Mouse (Mus musculus): ENCODE data around the gene Sept9. TPM values are rescaled to one million over a fixed set of nuclear protein-coding genes. Genes with fewer than 3 reads are reported as not detected.

Gene Sept9
- total RNA-seq, 2 experiments from 2014 or later = 77.4 to 77.8 TPM

- intact Hi-C loops (cut with DNase I) = loop anchor here (5.0 kb wide), 2 partner anchors 74 to 114 kb away; partner anchors contain the start of gene Gm11733
- DNase-seq (ENCODE audit: extremely low spot score in 1 of 2, low spot score in 2 of 2) = peak; percentile 76 to 80
- peak overlapping the region; percentile 93 for H3K27ac ChIP-seq
- TF ChIP-seq CTCF (IDR thresholded peaks at IDR 0.05) = no peak
- H3K4me3 ChIP-seq = peak overlapping the region; percentile 45
These were observed 208.4 kb downstream of the Sept9 start for GRCm38 (mm10) chr11:117407651-117408441.

GRCm38 (mm10) chr11:117408442-117409031, 209.1 kb downstream of the Sept9 start:
- DNase-seq (ENCODE audit: extremely low spot score in 1 of 2, low spot score in 2 of 2) = peak in 1 of 2 experiments; percentile 24
- intact Hi-C loops (cut with DNase I) = loop anchor here (5.0 kb wide), 2 partner anchors 74 to 114 kb away; partner anchors contain the start of gene Gm11733
- H3K4me3 ChIP-seq = peak overlapping the region; percentile 45; the same call in 1 of the 2 replicates
- no peak for TF ChIP-seq CTCF (IDR thresholded peaks at IDR 0.05)
- H3K27ac ChIP-seq = peak overlapping the region; percentile 93

- TF ChIP-seq CTCF (IDR thresholded peaks at IDR 0.05) = no peak
- DNase-seq (ENCODE audit: extremely low spot score in 1 of 2, low spot score in 2 of 2) = peak; percentile 27 to 40
- no peak overlapping the region for H3K4me3 ChIP-seq
- peak overlapping the region; percentile 93 for H3K27ac ChIP-seq
- intact Hi-C loops (cut with DNase I) = loop anchor here (5.0 kb wide), 2 partner anchors 73 to 113 kb away; partner anchors contain the start of gene Gm11733
These were observed 209.9 kb downstream of the Sept9 start for GRCm38 (mm10) chr11:117409331-117409730.

GRCm38 (mm10) chr11:117410059-117410458, 210.6 kb downstream of the Sept9 start:
- TF ChIP-seq CTCF (IDR thresholded peaks at IDR 0.05) = no peak
- Histone ChIP-seq H3K4me3 (no peak overlapping the region), H3K27ac (peak overlapping the region; percentile 93)
- intact Hi-C loops (cut with DNase I) = no loop called here
- peak in 1 of 2 experiments; percentile 21 for DNase-seq (ENCODE audit: extremely low spot score in 1 of 2, low spot score in 2 of 2)

- no peak for DNase-seq (ENCODE audit: extremely low spot score in 1 of 2, low spot score in 2 of 2)
- no peak for TF ChIP-seq CTCF (IDR thresholded peaks at IDR 0.05)
- Histone ChIP-seq H3K4me3 (no peak overlapping the region), H3K27ac (no peak overlapping the region)
- intact Hi-C loops (cut with DNase I) = loop anchor here (2.0 kb wide), 1 partner anchor 243 kb away; the partner anchor contains the start of gene Tnrc6c
These were observed 212.2 kb downstream of the Sept9 start for GRCm38 (mm10) chr11:117411663-117412062.

Other genes with a start within 250 kb of the Sept9 start
- 100 to 1,000 TPM; 198 to 229 TPM for gene Sec14l1, start 84.5 kb upstream of the Sept9 start, total RNA-seq (2021)

Measured in left cerebral cortex, adult 2 months (tissue).